Mouse (Mus musculus) heart, adult 18-20 months (tissue): ENCODE data around the gene Cd5. TPM values are rescaled to one million over a fixed set of nuclear protein-coding genes. Genes with fewer than 3 reads are reported as not detected.

Experiments
- total RNA-seq, 2 experiments: library from RNA; stranded (reverse); gene quantifications; 2 replicates each; pipeline ENCODE4 v1.2.3; 2021

The Cd5 gene
- total RNA-seq, 2 experiments from 2014 or later: 1.1 TPM; not detected in 1

Other genes with a start within 250 kb of the Cd5 start
- 10 to 100 TPM; 20.6 to 24.4 TPM for gene Cpsf7, start 213.7 kb downstream of the Cd5 start, total RNA-seq
- gene Sdhaf2, start 212.9 kb downstream of the Cd5 start, total RNA-seq: 10 to 100 TPM; 79.4 to 82.7 TPM
- 1 to 10 TPM; 4.9 to 5.8 TPM for gene Tmem216, start 182.8 kb downstream of the Cd5 start, total RNA-seq
- 10 to 100 TPM; 12.3 to 14.2 TPM for gene Cyb561a3, start 161.8 kb downstream of the Cd5 start, total RNA-seq
- 1 to 10 TPM; 1.4 to 2.1 TPM for gene Tmem138, start 161.6 kb downstream of the Cd5 start, total RNA-seq
- gene Ddb1, start 133.7 kb downstream of the Cd5 start, total RNA-seq: 100 to 1,000 TPM; 135 to 160 TPM
- gene Tkfc, start 133.3 kb downstream of the Cd5 start, total RNA-seq: 1 to 10 TPM; 9.6 to 9.7 TPM
- gene Vwce, start 104.8 kb downstream of the Cd5 start, total RNA-seq: under 1 TPM in 1 of 2 experiments, not detected in 1; 0.31 TPM
- not detected for gene Pga5, start 60.9 kb downstream of the Cd5 start, total RNA-seq
- gene Vps37c, start 50.3 kb downstream of the Cd5 start, total RNA-seq: 10 to 100 TPM; 20.4 to 21.8 TPM
- 1 to 10 TPM in 1 of 2 experiments, under 1 TPM in 1; 0.17 to 1.2 TPM for gene Cd6, start 91.1 kb upstream of the Cd5 start, total RNA-seq
- gene Slc15a3, start 100.7 kb upstream of the Cd5 start, total RNA-seq: 1 to 10 TPM; 2.1 TPM
- 10 to 100 TPM; 10.1 to 10.3 TPM for gene Tmem132a, start 130.9 kb upstream of the Cd5 start, total RNA-seq
- gene Tmem109, start 143.0 kb upstream of the Cd5 start, total RNA-seq: 100 to 1,000 TPM; 104 to 113 TPM
- gene Prpf19, start 156.2 kb upstream of the Cd5 start, total RNA-seq: 100 to 1,000 TPM; 237 to 251 TPM
- not detected for gene Zp1, start 181.6 kb upstream of the Cd5 start, total RNA-seq
- not detected for gene Ptgdr2, start 198.2 kb upstream of the Cd5 start, total RNA-seq
- 1 to 10 TPM; 6.5 TPM for gene Ccdc86, start 210.3 kb upstream of the Cd5 start, total RNA-seq
- gene Ms4a10, start 235.7 kb upstream of the Cd5 start, total RNA-seq: not detected